Mouse (Mus musculus): ENCODE measurements around the gene Olfr131.
"Not testable (repeated sequence)": the region's sequence is repeated elsewhere in the genome, so short reads cannot be mapped to it uniquely, and the experiment has no call there.

Gene Olfr131

GRCm38 (mm10) chr17:38088593-38088992 lies at the start of gene Olfr131:
Olfr131 (minus strand) TSS chr17:38088693.
- in situ Hi-C loops (cut with MboI; ENCODE audit: low pct_unique_long_range_greater_than_20kb in 1 of 2, low sequenced_read_pairs in 2 of 2, unreplicated experiment in 1 of 2): no loop called here

- in situ Hi-C loops (cut with MboI; ENCODE audit: low pct_unique_long_range_greater_than_20kb in 1 of 2, low sequenced_read_pairs in 2 of 2, unreplicated experiment in 1 of 2): no loop called here
Observed at GRCm38 (mm10) chr17:38134426-38134825, 45.9 kb upstream of the Olfr131 start, which contains the start of gene Olfr132. Olfr132 (minus strand) TSS chr17:38134526.

GRCm38 (mm10) chr17:38125371-38125770 lies 36.9 kb upstream of the Olfr131 start:
- in situ Hi-C loops (cut with MboI; ENCODE audit: low pct_unique_long_range_greater_than_20kb in 1 of 2, low sequenced_read_pairs in 2 of 2, unreplicated experiment in 1 of 2): not testable (repeated sequence)

- in situ Hi-C loops (cut with MboI; ENCODE audit: low pct_unique_long_range_greater_than_20kb in 1 of 2, low sequenced_read_pairs in 2 of 2, unreplicated experiment in 1 of 2): not testable (repeated sequence)
Observed at GRCm38 (mm10) chr17:38124199-38124598, 35.7 kb upstream of the Olfr131 start.

GRCm38 (mm10) chr17:38082364-38082763 lies 6.1 kb downstream of the Olfr131 start:
- in situ Hi-C loops (cut with MboI; ENCODE audit: low pct_unique_long_range_greater_than_20kb in 1 of 2, low sequenced_read_pairs in 2 of 2, unreplicated experiment in 1 of 2): no loop called here

- in situ Hi-C loops (cut with MboI; ENCODE audit: low pct_unique_long_range_greater_than_20kb in 1 of 2, low sequenced_read_pairs in 2 of 2, unreplicated experiment in 1 of 2): no loop called here
Observed at GRCm38 (mm10) chr17:38063621-38064020, 24.9 kb downstream of the Olfr131 start, which contains the start of gene Olfr130. Olfr130 (plus strand) TSS chr17:38063921.

- in situ Hi-C loops (cut with MboI; ENCODE audit: low pct_unique_long_range_greater_than_20kb in 1 of 2, low sequenced_read_pairs in 2 of 2, unreplicated experiment in 1 of 2): no loop called here
Observed at GRCm38 (mm10) chr17:38059979-38060378, 28.5 kb downstream of the Olfr131 start, which contains the start of gene Olfr129. Olfr129 (minus strand) TSS chr17:38060079.

Data from mouse embryonic stem cell (cell line).